Mouse (Mus musculus): ENCODE data around the gene Brsk1. TPM values are rescaled to one million over a fixed set of nuclear protein-coding genes. Genes with fewer than 3 reads are reported as not detected.
A peak's percentile ranks its signal among the peaks of the same experiment; 100 is the strongest.

The Brsk1 gene
- total and polyA plus RNA-seq, 3 experiments = 0.89 to 1.7 (median 1.5) TPM

- TF ChIP-seq CTCF (IDR thresholded peaks at IDR 0.05) = peak; percentile 67
- TF ChIP-seq POLR2A (IDR thresholded peaks at IDR 0.05; ENCODE audit: insufficient read depth, low read depth, low read length) = peak; percentile 91
- peak; percentile 54; the same call in 1 of the 2 replicates for TF ChIP-seq EP300 (IDR thresholded peaks at IDR 0.05; ENCODE audit: insufficient read depth, low read depth, low read length)
- Histone ChIP-seq H3K79me2 (replicated peaks; ENCODE audit: control insufficient read depth, insufficient read depth, low read length) (peaks cover 4% of the 10 kb centered on the region), H3K4me3 (peak within 1 kb of the TSS; percentile 91), H3K27ac (peak within 1 kb of the TSS; percentile 98), H3K9ac (ENCODE audit: low read depth, low read length) (peak within 1 kb of the TSS; percentile 82), H3K27me3 (ENCODE audit: control insufficient read depth, insufficient read depth, low read length) (no peaks in the 10 kb centered on the region), H3K36me3 (ENCODE audit: control insufficient read depth, insufficient read depth, low read length) (peaks cover 22% of the 10 kb centered on the region), H3K4me1 (ENCODE audit: control insufficient read depth, insufficient read depth, low read length) (peaks cover 16% of the 10 kb centered on the region)
- intact Hi-C loops (cut with DNase I) = loop anchor here (1.0 to 10.0 kb wide), 6 partner anchors 26 to 1486 kb away; partner anchors contain the start of genes Fiz1, Gm44973, Hspbp1 and Rpl28
- DNase-seq = peak; percentile 96 to 99
- under 1% methylated on average over 54 of the region's 54 CpGs for WGBS
These were observed 31.4 kb upstream of the Brsk1 start, which contains the start of gene Ppp6r1 for GRCm38 (mm10) chr7:4658912-4659551. Gene Ppp6r1 (minus strand): TSS chr7:4659019.

GRCm38 (mm10) chr7:4659911-4660443 is 30.4 kb upstream of the Brsk1 start:
- intact Hi-C loops (cut with DNase I) = loop anchor here (1.0 to 10.0 kb wide), 7 partner anchors 25 to 1485 kb away; partner anchors contain the start of genes Fiz1, Gm44973, Hspbp1 and Leng8
- Histone ChIP-seq H3K79me2 (replicated peaks; ENCODE audit: control insufficient read depth, insufficient read depth, low read length) (peaks cover 1% of the 10 kb centered on the region), H3K36me3 (ENCODE audit: control insufficient read depth, insufficient read depth, low read length) (peaks cover 16% of the 10 kb centered on the region; the same call in 1 of the 2 replicates), H3K9ac (ENCODE audit: low read depth, low read length) (no peak overlapping the region), H3K27me3 (ENCODE audit: control insufficient read depth, insufficient read depth, low read length) (no peaks in the 10 kb centered on the region), H3K4me1 (ENCODE audit: control insufficient read depth, insufficient read depth, low read length) (peaks cover 11% of the 10 kb centered on the region), H3K27ac (peak overlapping the region; percentile 98), H3K4me3 (peak overlapping the region; percentile 91; the same call in 1 of the 2 replicates)
- no peak for DNase-seq
- WGBS = 67% methylated on average over 3 of the region's 3 CpGs
- no peak for TF ChIP-seq CTCF (IDR thresholded peaks at IDR 0.05)
- TF ChIP-seq EP300 (IDR thresholded peaks at IDR 0.05; ENCODE audit: insufficient read depth, low read depth, low read length) = no peak
- TF ChIP-seq POLR2A (IDR thresholded peaks at IDR 0.05; ENCODE audit: insufficient read depth, low read depth, low read length) = no peak

- no peak overlapping the region for H3K9ac ChIP-seq (ENCODE audit: low read depth, low read length)
- no peak for DNase-seq
- H3K27ac ChIP-seq = no peak overlapping the region
- H3K36me3 ChIP-seq (ENCODE audit: control insufficient read depth, insufficient read depth, low read length) = no peaks in the 10 kb centered on the region
- WGBS = 76% methylated on average over 8 of the region's 8 CpGs
- TF ChIP-seq EP300 (IDR thresholded peaks at IDR 0.05; ENCODE audit: insufficient read depth, low read depth, low read length) (no peak), CTCF (IDR thresholded peaks at IDR 0.05) (no peak), POLR2A (IDR thresholded peaks at IDR 0.05; ENCODE audit: insufficient read depth, low read depth, low read length) (no peak)
- H3K4me3 ChIP-seq = no peak overlapping the region
- H3K79me2 ChIP-seq (replicated peaks; ENCODE audit: control insufficient read depth, insufficient read depth, low read length) = peaks cover 1% of the 10 kb centered on the region; the same call in 1 of the 2 replicates
- no peaks in the 10 kb centered on the region for H3K4me1 ChIP-seq (ENCODE audit: control insufficient read depth, insufficient read depth, low read length)
- H3K27me3 ChIP-seq (ENCODE audit: control insufficient read depth, insufficient read depth, low read length) = no peaks in the 10 kb centered on the region
- intact Hi-C loops (cut with DNase I) = loop anchor here (10.0 kb wide), 1 partner anchor 528 kb away; the partner anchor contains the start of gene Leng8
These were observed 27.2 kb upstream of the Brsk1 start for GRCm38 (mm10) chr7:4663179-4663578.

- Histone ChIP-seq H3K4me3 (no peak overlapping the region), H3K79me2 (replicated peaks; ENCODE audit: control insufficient read depth, insufficient read depth, low read length) (no peaks in the 10 kb centered on the region), H3K36me3 (ENCODE audit: control insufficient read depth, insufficient read depth, low read length) (no peaks in the 10 kb centered on the region), H3K27ac (no peak overlapping the region), H3K27me3 (ENCODE audit: control insufficient read depth, insufficient read depth, low read length) (no peaks in the 10 kb centered on the region), H3K4me1 (ENCODE audit: control insufficient read depth, insufficient read depth, low read length) (no peaks in the 10 kb centered on the region), H3K9ac (ENCODE audit: low read depth, low read length) (no peak overlapping the region)
- no peak for DNase-seq
- WGBS = 81% methylated on average over 2 of the region's 2 CpGs
- TF ChIP-seq POLR2A (IDR thresholded peaks at IDR 0.05; ENCODE audit: insufficient read depth, low read depth, low read length) (no peak), CTCF (IDR thresholded peaks at IDR 0.05) (no peak)
- intact Hi-C loops (cut with DNase I) = loop anchor here (10.0 kb wide), 1 partner anchor 529 kb away; the partner anchor contains the start of gene Leng8
These were observed 26.7 kb upstream of the Brsk1 start for GRCm38 (mm10) chr7:4663742-4664141.

GRCm38 (mm10) chr7:4666871-4667270 is 23.5 kb upstream of the Brsk1 start:
- intact Hi-C loops (cut with DNase I) = loop anchor here (10.0 kb wide), 1 partner anchor 532 kb away; the partner anchor contains the start of gene Leng8
- H3K4me1 ChIP-seq (ENCODE audit: control insufficient read depth, insufficient read depth, low read length) = no peaks in the 10 kb centered on the region
- H3K36me3 ChIP-seq (ENCODE audit: control insufficient read depth, insufficient read depth, low read length) = no peaks in the 10 kb centered on the region
- TF ChIP-seq EP300 (IDR thresholded peaks at IDR 0.05; ENCODE audit: insufficient read depth, low read depth, low read length) (no peak), POLR2A (IDR thresholded peaks at IDR 0.05; ENCODE audit: insufficient read depth, low read depth, low read length) (no peak), CTCF (IDR thresholded peaks at IDR 0.05) (no peak)
- no peaks in the 10 kb centered on the region for H3K27me3 ChIP-seq (ENCODE audit: control insufficient read depth, insufficient read depth, low read length)
- no peak overlapping the region for H3K4me3 ChIP-seq
- no peak overlapping the region for H3K9ac ChIP-seq (ENCODE audit: low read depth, low read length)
- 95% methylated on average over 5 of the region's 5 CpGs for WGBS
- H3K79me2 ChIP-seq (replicated peaks; ENCODE audit: control insufficient read depth, insufficient read depth, low read length) = no peaks in the 10 kb centered on the region
- DNase-seq = no peak
- H3K27ac ChIP-seq = no peak overlapping the region

- no peak overlapping the region for H3K4me3 ChIP-seq
- WGBS = 93% methylated on average over 8 of the region's 8 CpGs
- TF ChIP-seq CTCF (IDR thresholded peaks at IDR 0.05) = no peak
- H3K9ac ChIP-seq (ENCODE audit: low read depth, low read length) = no peak overlapping the region
- no peaks in the 10 kb centered on the region for H3K36me3 ChIP-seq (ENCODE audit: control insufficient read depth, insufficient read depth, low read length)
- intact Hi-C loops (cut with DNase I) = loop anchor here (10.0 kb wide), 1 partner anchor 534 kb away; the partner anchor contains the start of gene Leng8
- no peak for DNase-seq
- H3K4me1 ChIP-seq (ENCODE audit: control insufficient read depth, insufficient read depth, low read length) = no peaks in the 10 kb centered on the region
- no peaks in the 10 kb centered on the region for H3K27me3 ChIP-seq (ENCODE audit: control insufficient read depth, insufficient read depth, low read length)
- H3K27ac ChIP-seq = no peak overlapping the region
- no peaks in the 10 kb centered on the region for H3K79me2 ChIP-seq (replicated peaks; ENCODE audit: control insufficient read depth, insufficient read depth, low read length)
These were observed 21.9 kb upstream of the Brsk1 start for GRCm38 (mm10) chr7:4668506-4668905.

Measured in heart, adult 2 months (tissue).